Mouse (Mus musculus): ENCODE measurements around the gene Il12b. TPM values are rescaled to one million over a fixed set of nuclear protein-coding genes. Genes with fewer than 3 reads are reported as not detected.

Gene Il12b
- polyA plus RNA-seq (2014; fragmentation: Nextera tagmentation; extraction: Ambion mirVana), result 0.42 TPM in 1 of 2 replicates, not detected in the other

DNA sequence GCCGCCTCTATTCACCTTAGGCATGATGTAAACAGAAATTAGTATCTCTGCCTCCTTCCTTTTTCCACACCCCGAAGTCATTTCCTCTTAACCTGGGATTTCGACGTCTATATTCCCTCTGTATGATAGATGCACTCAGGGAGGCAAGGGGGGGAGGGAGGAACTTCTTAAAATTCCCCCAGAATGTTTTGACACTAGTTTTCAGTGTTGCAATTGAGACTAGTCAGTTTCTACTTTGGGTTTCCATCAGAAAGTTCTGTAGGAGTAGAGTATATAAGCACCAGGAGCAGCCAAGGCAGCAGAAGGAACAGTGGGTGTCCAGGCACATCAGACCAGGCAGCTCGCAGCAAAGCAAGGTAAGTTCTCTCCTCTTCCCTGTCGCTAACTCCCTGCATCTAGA, at the start of gene Il12b:
Gene Il12b, plus strand, starts transcription at position 301 of the 400 bp plus-strand sequence.
- peak within 1 kb of the TSS; percentile 30 for H3K4me3 ChIP-seq (ENCODE audit: low read depth, low read length)
- peaks cover 16% of the 10 kb centered on the region for H3K4me1 ChIP-seq (ENCODE audit: control insufficient read depth, insufficient read depth, low read length)
- H3K9me3 ChIP-seq (replicated peaks; ENCODE audit: control insufficient read depth, low read length), result no peaks in the 10 kb centered on the region
- H3K27me3 ChIP-seq (ENCODE audit: control insufficient read depth, insufficient read depth, low read length), result no peaks in the 10 kb centered on the region
- H3K4me2 ChIP-seq, result peak within 1 kb of the TSS; percentile 58
- ATAC-seq (replicated peaks; ENCODE audit: insufficient number of reproducible peaks, low FRiP score, low TSS enrichment), result no peak
- 59% methylated on average over 6 of the region's 6 CpGs for WGBS (ENCODE audit: insufficient replicate concordance)
- H3K36me3 ChIP-seq (ENCODE audit: control insufficient read depth, insufficient read depth, low read length), result no peaks in the 10 kb centered on the region
- no peak within 1 kb of the TSS for H3K27ac ChIP-seq (ENCODE audit: low read depth, low read length)
- H3K9ac ChIP-seq (ENCODE audit: low read depth, low read length), result no peak within 1 kb of the TSS

DNA sequence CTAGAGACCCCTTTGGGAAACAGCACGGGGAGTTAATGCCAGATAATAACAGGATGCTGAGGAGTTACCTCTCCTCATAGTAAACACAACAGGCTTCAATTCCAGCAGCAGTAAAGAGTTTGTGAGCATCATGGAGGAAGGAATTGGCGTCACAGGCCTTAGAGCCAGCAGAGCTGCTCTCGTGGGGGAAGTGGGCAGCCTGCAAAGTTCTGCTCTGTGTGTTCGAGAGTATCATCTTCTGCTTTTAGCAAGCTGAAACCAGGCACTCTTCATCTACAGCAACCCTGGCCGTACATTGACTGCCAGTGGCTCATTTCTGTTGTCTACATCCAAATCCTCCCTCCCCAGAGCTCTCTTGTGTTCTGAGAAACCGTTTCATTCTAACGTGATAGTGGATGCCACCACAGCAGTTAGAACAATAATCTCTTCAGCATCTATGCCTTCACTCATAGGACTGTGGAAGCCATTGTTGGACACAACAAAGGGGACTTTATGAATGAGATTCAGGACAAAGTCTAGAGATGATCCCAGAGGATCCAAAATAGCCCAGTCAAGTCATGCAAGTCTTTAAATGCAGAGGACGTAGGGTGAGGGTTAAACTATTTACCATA, 44.9 kb upstream of the Il12b start:
- no peak for ATAC-seq (replicated peaks; ENCODE audit: insufficient number of reproducible peaks, low FRiP score, low TSS enrichment)
- H3K9ac ChIP-seq (ENCODE audit: low read depth, low read length), result no peak overlapping the region
- no peaks in the 10 kb centered on the region for H3K36me3 ChIP-seq (ENCODE audit: control insufficient read depth, insufficient read depth, low read length)
- no peak overlapping the region for H3K4me2 ChIP-seq
- H3K27me3 ChIP-seq (ENCODE audit: control insufficient read depth, insufficient read depth, low read length), result no peaks in the 10 kb centered on the region
- H3K4me3 ChIP-seq (ENCODE audit: low read depth, low read length), result no peak overlapping the region
- H3K9me3 ChIP-seq (replicated peaks; ENCODE audit: control insufficient read depth, low read length), result no peaks in the 10 kb centered on the region
- H3K4me1 ChIP-seq (ENCODE audit: control insufficient read depth, insufficient read depth, low read length), result no peaks in the 10 kb centered on the region
- no peak overlapping the region for H3K27ac ChIP-seq (ENCODE audit: low read depth, low read length)
- 78% methylated on average over 8 of the region's 8 CpGs for WGBS (ENCODE audit: insufficient replicate concordance)

DNA sequence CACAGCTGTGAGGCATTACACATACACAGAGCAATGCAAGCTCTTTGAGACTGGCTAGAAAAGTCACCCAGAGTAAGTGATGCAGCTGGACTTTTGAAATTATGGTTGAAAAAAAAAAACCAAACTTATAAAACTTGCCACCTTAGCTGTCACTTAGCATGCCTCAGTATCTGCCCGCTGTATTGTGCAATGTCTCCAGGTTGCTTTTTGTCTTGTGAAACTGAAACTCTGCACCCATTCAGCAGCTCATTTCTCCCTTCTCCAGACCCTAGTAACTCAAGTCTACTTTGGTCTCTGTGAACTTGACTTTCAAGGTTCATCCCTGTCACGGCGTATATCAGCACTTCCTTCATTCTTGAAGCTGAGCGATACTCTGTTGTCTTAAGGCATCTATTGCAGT, 43.7 kb upstream of the Il12b start:
- Histone ChIP-seq H3K4me2 (no peak overlapping the region), H3K27me3 (ENCODE audit: control insufficient read depth, insufficient read depth, low read length) (no peaks in the 10 kb centered on the region), H3K4me3 (ENCODE audit: low read depth, low read length) (no peak overlapping the region), H3K9ac (ENCODE audit: low read depth, low read length) (no peak overlapping the region), H3K36me3 (ENCODE audit: control insufficient read depth, insufficient read depth, low read length) (no peaks in the 10 kb centered on the region), H3K4me1 (ENCODE audit: control insufficient read depth, insufficient read depth, low read length) (no peaks in the 10 kb centered on the region), H3K9me3 (replicated peaks; ENCODE audit: control insufficient read depth, low read length) (no peaks in the 10 kb centered on the region), H3K27ac (ENCODE audit: low read depth, low read length) (no peak overlapping the region)
- 87% methylated on average over 4 of the region's 4 CpGs for WGBS (ENCODE audit: insufficient replicate concordance)
- ATAC-seq (replicated peaks; ENCODE audit: insufficient number of reproducible peaks, low FRiP score, low TSS enrichment), result no peak

DNA sequence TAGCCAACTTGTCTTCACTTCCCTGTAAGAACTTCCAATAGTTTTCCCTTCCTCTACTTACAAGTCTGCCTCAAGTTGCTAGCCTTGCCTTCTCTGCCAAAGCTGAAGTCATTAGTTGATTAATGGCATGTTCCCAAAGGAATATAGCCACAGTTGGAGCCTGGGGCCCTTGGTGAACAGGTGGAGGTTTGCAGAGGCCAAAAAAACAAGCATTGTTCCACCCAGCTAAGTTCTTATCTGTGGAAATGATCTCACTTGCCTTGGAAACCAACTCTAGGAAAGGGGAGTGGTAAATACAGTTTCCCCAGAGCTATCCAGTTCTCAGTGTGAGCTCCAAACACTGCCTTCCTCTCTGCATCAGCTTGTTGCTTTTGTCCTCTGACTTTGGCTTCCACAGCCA, 35.3 kb upstream of the Il12b start:
- Histone ChIP-seq H3K27me3 (ENCODE audit: control insufficient read depth, insufficient read depth, low read length) (no peaks in the 10 kb centered on the region), H3K4me3 (ENCODE audit: low read depth, low read length) (no peak overlapping the region), H3K27ac (ENCODE audit: low read depth, low read length) (no peak overlapping the region), H3K9me3 (replicated peaks; ENCODE audit: control insufficient read depth, low read length) (no peaks in the 10 kb centered on the region), H3K9ac (ENCODE audit: low read depth, low read length) (no peak overlapping the region), H3K4me2 (no peak overlapping the region), H3K36me3 (ENCODE audit: control insufficient read depth, insufficient read depth, low read length) (no peaks in the 10 kb centered on the region), H3K4me1 (ENCODE audit: control insufficient read depth, insufficient read depth, low read length) (no peaks in the 10 kb centered on the region)
- no peak for ATAC-seq (replicated peaks; ENCODE audit: insufficient number of reproducible peaks, low FRiP score, low TSS enrichment)

DNA sequence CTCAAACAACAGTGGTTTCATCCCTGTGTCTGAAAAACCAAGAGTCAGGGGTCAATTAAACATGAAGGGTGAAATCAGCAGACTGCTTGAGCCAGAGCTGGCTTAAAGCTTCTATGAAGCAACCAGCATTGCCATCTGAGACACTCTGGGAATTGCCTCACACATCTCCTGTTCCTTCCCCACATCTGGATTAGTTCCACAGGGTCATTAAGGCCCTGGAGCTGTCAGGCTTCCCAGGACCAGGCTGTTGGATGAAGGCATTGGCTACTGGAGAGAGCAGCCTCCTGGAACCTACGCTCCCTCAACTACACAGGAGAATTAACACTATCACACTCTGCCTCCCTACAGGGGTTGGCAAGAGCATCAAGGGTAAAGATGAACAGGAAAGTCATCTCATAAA, 32.2 kb upstream of the Il12b start:
- Histone ChIP-seq H3K4me3 (ENCODE audit: low read depth, low read length) (no peak overlapping the region), H3K9ac (ENCODE audit: low read depth, low read length) (no peak overlapping the region), H3K36me3 (ENCODE audit: control insufficient read depth, insufficient read depth, low read length) (no peaks in the 10 kb centered on the region), H3K27me3 (ENCODE audit: control insufficient read depth, insufficient read depth, low read length) (no peaks in the 10 kb centered on the region), H3K27ac (ENCODE audit: low read depth, low read length) (no peak overlapping the region), H3K4me2 (no peak overlapping the region), H3K9me3 (replicated peaks; ENCODE audit: control insufficient read depth, low read length) (no peaks in the 10 kb centered on the region), H3K4me1 (ENCODE audit: control insufficient read depth, insufficient read depth, low read length) (no peaks in the 10 kb centered on the region)
- no peak for ATAC-seq (replicated peaks; ENCODE audit: insufficient number of reproducible peaks, low FRiP score, low TSS enrichment)
- 59% methylated on average over 1 of the region's 1 CpGs for WGBS (ENCODE audit: insufficient replicate concordance)

DNA sequence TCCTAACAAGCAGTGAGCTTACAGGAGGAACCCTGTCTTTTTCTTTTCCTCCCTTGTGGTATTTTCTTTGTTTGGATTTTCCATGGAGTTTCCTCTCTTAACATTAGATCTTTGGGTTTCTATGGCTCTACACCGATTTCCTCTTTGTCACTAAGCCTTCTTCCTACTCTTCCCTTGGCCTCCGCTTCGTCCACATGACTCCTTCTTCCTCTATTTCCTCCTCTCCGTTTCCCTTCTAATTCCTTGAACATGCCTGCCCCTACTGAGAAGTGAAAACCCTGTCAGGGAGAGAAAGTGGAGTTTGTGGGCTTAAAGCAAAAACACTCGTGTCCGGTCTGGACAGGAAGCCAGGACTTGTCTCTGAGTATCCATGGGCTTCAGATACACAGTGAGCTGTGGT, 27.0 kb upstream of the Il12b start:
- no peaks in the 10 kb centered on the region for H3K4me1 ChIP-seq (ENCODE audit: control insufficient read depth, insufficient read depth, low read length)
- 67% methylated on average over 6 of the region's 6 CpGs for WGBS (ENCODE audit: insufficient replicate concordance)
- no peaks in the 10 kb centered on the region for H3K9me3 ChIP-seq (replicated peaks; ENCODE audit: control insufficient read depth, low read length)
- H3K36me3 ChIP-seq (ENCODE audit: control insufficient read depth, insufficient read depth, low read length), result no peaks in the 10 kb centered on the region
- no peak overlapping the region for H3K27ac ChIP-seq (ENCODE audit: low read depth, low read length)
- no peak overlapping the region for H3K9ac ChIP-seq (ENCODE audit: low read depth, low read length)
- no peak overlapping the region for H3K4me2 ChIP-seq
- no peak overlapping the region for H3K4me3 ChIP-seq (ENCODE audit: low read depth, low read length)
- no peaks in the 10 kb centered on the region for H3K27me3 ChIP-seq (ENCODE audit: control insufficient read depth, insufficient read depth, low read length)
- ATAC-seq (replicated peaks; ENCODE audit: insufficient number of reproducible peaks, low FRiP score, low TSS enrichment), result no peak

DNA sequence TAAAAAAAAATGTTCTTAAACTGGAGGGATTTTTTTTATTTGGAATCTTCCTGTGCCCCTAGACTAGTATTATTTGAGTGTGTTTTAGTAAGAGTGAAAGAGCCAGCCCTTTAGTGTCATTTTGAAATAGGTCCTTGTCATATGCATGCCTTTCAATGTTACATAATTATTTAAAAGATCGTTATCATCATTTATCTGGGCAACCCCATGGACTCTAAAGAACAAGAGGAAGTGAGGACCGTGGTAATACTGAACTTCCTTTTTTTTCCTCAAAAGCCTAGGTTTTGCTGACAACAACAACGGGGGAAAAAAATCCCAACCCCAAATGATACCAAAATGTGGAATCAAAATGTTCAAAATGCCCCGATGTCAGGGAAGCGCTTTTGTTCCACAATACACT, 22.0 kb upstream of the Il12b start:
- H3K27me3 ChIP-seq (ENCODE audit: control insufficient read depth, insufficient read depth, low read length), result no peaks in the 10 kb centered on the region
- H3K4me2 ChIP-seq, result no peak overlapping the region
- no peak overlapping the region for H3K4me3 ChIP-seq (ENCODE audit: low read depth, low read length)
- H3K9ac ChIP-seq (ENCODE audit: low read depth, low read length), result no peak overlapping the region
- no peaks in the 10 kb centered on the region for H3K36me3 ChIP-seq (ENCODE audit: control insufficient read depth, insufficient read depth, low read length)
- H3K4me1 ChIP-seq (ENCODE audit: control insufficient read depth, insufficient read depth, low read length), result no peaks in the 10 kb centered on the region
- no peak overlapping the region for H3K27ac ChIP-seq (ENCODE audit: low read depth, low read length)
- WGBS (ENCODE audit: insufficient replicate concordance), result 73% methylated on average over 5 of the region's 5 CpGs
- ATAC-seq (replicated peaks; ENCODE audit: insufficient number of reproducible peaks, low FRiP score, low TSS enrichment), result no peak
- H3K9me3 ChIP-seq (replicated peaks; ENCODE audit: control insufficient read depth, low read length), result no peaks in the 10 kb centered on the region

DNA sequence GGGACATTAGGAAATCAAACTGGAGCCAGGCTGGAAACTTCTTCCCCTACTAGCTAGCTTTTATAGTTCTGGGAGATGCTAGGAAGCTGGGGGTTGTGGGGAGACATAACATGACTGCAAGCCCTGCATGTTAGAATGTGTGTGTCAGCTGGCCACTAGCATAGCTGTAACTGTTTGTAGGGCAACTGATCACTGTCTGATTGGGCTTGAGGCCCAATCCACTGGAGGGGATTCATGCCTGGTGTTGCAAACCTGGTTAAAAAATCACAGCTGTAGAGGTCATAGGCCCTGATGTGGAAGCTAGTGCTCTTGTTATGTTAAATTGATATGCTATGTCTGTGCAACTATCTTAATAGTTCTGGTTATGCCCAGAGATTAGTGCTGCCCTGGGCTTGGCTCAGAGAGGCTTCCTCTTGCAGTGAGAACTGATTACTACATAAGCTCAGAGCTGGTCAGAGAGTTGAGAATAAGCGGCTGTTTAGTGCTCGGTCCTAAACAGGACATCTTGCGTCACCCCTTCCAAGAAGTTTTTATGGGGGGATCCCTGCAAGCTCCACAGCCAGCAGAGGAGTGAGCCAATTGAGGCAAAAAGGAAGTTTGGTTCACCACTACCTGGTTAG, 19.3 kb upstream of the Il12b start:
- Histone ChIP-seq H3K9ac (ENCODE audit: low read depth, low read length) (no peak overlapping the region), H3K9me3 (replicated peaks; ENCODE audit: control insufficient read depth, low read length) (no peaks in the 10 kb centered on the region), H3K27me3 (ENCODE audit: control insufficient read depth, insufficient read depth, low read length) (no peaks in the 10 kb centered on the region), H3K36me3 (ENCODE audit: control insufficient read depth, insufficient read depth, low read length) (no peaks in the 10 kb centered on the region), H3K27ac (ENCODE audit: low read depth, low read length) (no peak overlapping the region), H3K4me3 (ENCODE audit: low read depth, low read length) (no peak overlapping the region), H3K4me1 (ENCODE audit: control insufficient read depth, insufficient read depth, low read length) (no peaks in the 10 kb centered on the region), H3K4me2 (no peak overlapping the region)
- 92% methylated on average over 3 of the region's 3 CpGs for WGBS (ENCODE audit: insufficient replicate concordance)
- ATAC-seq (replicated peaks; ENCODE audit: insufficient number of reproducible peaks, low FRiP score, low TSS enrichment), result no peak

DNA sequence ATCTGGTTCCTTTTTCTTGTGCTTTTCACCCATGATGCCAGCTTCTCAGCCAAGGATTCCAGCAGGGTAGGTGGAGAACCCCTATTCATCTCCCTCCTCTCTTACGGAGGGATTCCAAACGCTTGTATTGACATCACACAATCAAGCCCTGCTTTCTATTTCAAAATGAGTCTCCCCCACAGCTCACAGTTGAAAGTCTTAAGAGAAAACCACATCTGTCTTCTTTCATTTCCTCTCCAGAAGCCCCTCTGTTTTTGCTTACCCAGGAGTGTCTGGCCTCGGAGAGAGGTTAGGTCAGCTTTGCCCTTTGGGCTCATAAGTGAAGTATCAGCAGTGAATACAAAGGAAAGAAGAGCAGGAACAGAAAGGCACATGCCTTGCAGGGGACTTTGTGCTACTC, 17.7 kb upstream of the Il12b start:
- no peaks in the 10 kb centered on the region for H3K27me3 ChIP-seq (ENCODE audit: control insufficient read depth, insufficient read depth, low read length)
- no peaks in the 10 kb centered on the region for H3K4me1 ChIP-seq (ENCODE audit: control insufficient read depth, insufficient read depth, low read length)
- H3K36me3 ChIP-seq (ENCODE audit: control insufficient read depth, insufficient read depth, low read length), result no peaks in the 10 kb centered on the region
- no peak overlapping the region for H3K27ac ChIP-seq (ENCODE audit: low read depth, low read length)
- 75% methylated on average over 3 of the region's 3 CpGs for WGBS (ENCODE audit: insufficient replicate concordance)
- H3K4me3 ChIP-seq (ENCODE audit: low read depth, low read length), result no peak overlapping the region
- ATAC-seq (replicated peaks; ENCODE audit: insufficient number of reproducible peaks, low FRiP score, low TSS enrichment), result no peak
- H3K9ac ChIP-seq (ENCODE audit: low read depth, low read length), result no peak overlapping the region
- no peak overlapping the region for H3K4me2 ChIP-seq
- no peaks in the 10 kb centered on the region for H3K9me3 ChIP-seq (replicated peaks; ENCODE audit: control insufficient read depth, low read length)

Data from heart, embryonic 11.5 days (tissue).